Mouse (Mus musculus) forebrain, embryonic 10.5 days (tissue): ENCODE measurements at regions not wholly inside any gene's neighbourhood (a gene's known extent, or its start where the extent isn't known, plus 50 kb on each side); places are given as distances from the start of the nearest gene placed in this dataset. TPM values are rescaled to one million over a fixed set of nuclear protein-coding genes. Genes with fewer than 3 reads are reported as not detected.

Experiments used
- DNase-seq: peaks from one replicate; pipeline ENCODE4 v3.0.0-alpha.2; 2017; ENCODE audit warnings: low spot score; ENCODE audit errors: extremely low spot score
- H3K27ac ChIP-seq: fragments of 300-500 bp; sonication (generic); 2 replicates; pipeline ENCODE4 v1.5.1; 2016; ENCODE audit warnings: mild to moderate bottlenecking
- H3K27me3 ChIP-seq: fragments of 300-500 bp; sonication (generic); 2 replicates; pipeline ENCODE4 v1.6.1; 2016; ENCODE audit warnings: mild to moderate bottlenecking; ENCODE audit not compliant: poor library complexity, severe bottlenecking
- H3K36me3 ChIP-seq: fragments of 300-500 bp; sonication (generic); replicated peaks from 2 replicates; pipeline ENCODE4 v1.6.1; 2016; ENCODE audit warnings: mild to moderate bottlenecking, moderate library complexity
- H3K4me1 ChIP-seq: fragments of 300-500 bp; sonication (generic); 2 replicates; pipeline ENCODE4 v1.6.1; 2016
- H3K4me3 ChIP-seq: fragments of 300-500 bp; sonication (generic); 2 replicates; pipeline ENCODE4 v1.5.1; 2016; ENCODE audit warnings: mild to moderate bottlenecking, moderate library complexity
- H3K9me3 ChIP-seq: fragments of 300-500 bp; sonication (generic); 2 replicates; pipeline ENCODE4 v1.6.1; 2016; ENCODE audit warnings: mild to moderate bottlenecking, moderate library complexity
- WGBS: fragments of 180-500 bp; shearing (Covaris S2); methylation state at CpG from one replicate; pipeline ENCODE4 v1.1.7; 2016; 5-methylcytosine and 5-hydroxymethylcytosine counted together
- microRNA-seq: library from miRNA; unstranded; fragments of <30 nt; microRNA quantifications from one replicate; pipeline ENCODE4, GENCODE M21; 2017

- H3K27me3 ChIP-seq = no peaks in the 10 kb centered on the region
- 89% methylated on average over 6 of the region's 6 CpGs for WGBS
- no peak overlapping the region for H3K27ac ChIP-seq
- no peaks in the 10 kb centered on the region for H3K36me3 ChIP-seq
- no peaks in the 10 kb centered on the region for H3K4me1 ChIP-seq
- H3K9me3 ChIP-seq = no peaks in the 10 kb centered on the region
- DNase-seq = no peak
- H3K4me3 ChIP-seq = no peak overlapping the region
Observed at GRCm38 (mm10) chr7:36582074-36582473, 115.8 kb upstream of the Tshz3 start.

GRCm38 (mm10) chr7:36585014-36585413 is 112.9 kb upstream of the Tshz3 start:
- DNase-seq = no peak
- no peak overlapping the region for H3K27ac ChIP-seq
- no peaks in the 10 kb centered on the region for H3K27me3 ChIP-seq
- no peaks in the 10 kb centered on the region for H3K4me1 ChIP-seq
- no peak overlapping the region for H3K4me3 ChIP-seq
- H3K9me3 ChIP-seq = no peaks in the 10 kb centered on the region
- no peaks in the 10 kb centered on the region for H3K36me3 ChIP-seq
- whole genome bisulfite sequencing = 80% methylated on average over 1 of the region's 1 CpGs

GRCm38 (mm10) chr7:36591496-36591895 is 106.4 kb upstream of the Tshz3 start:
- Histone ChIP-seq H3K4me3 (no peak overlapping the region), H3K36me3 (no peaks in the 10 kb centered on the region), H3K4me1 (no peaks in the 10 kb centered on the region), H3K27me3 (no peaks in the 10 kb centered on the region), H3K9me3 (no peaks in the 10 kb centered on the region), H3K27ac (no peak overlapping the region)
- 93% methylated on average over 1 of the region's 1 CpGs for WGBS
- no peak for DNase-seq

GRCm38 (mm10) chr7:36596630-36597301 is 101.2 kb upstream of the Tshz3 start:
- no peak overlapping the region for H3K27ac ChIP-seq
- H3K27me3 ChIP-seq = no peaks in the 10 kb centered on the region
- H3K4me3 ChIP-seq = no peak overlapping the region
- peaks cover 12% of the 10 kb centered on the region for H3K9me3 ChIP-seq
- 86% methylated on average over 3 of the region's 3 CpGs for WGBS
- H3K4me1 ChIP-seq = no peaks in the 10 kb centered on the region; the same call in 1 of the 2 replicates
- no peak for DNase-seq
- H3K36me3 ChIP-seq = no peaks in the 10 kb centered on the region

GRCm38 (mm10) chr7:36605026-36605698 is 92.8 kb upstream of the Tshz3 start:
- no peaks in the 10 kb centered on the region for H3K9me3 ChIP-seq
- H3K27me3 ChIP-seq = no peaks in the 10 kb centered on the region
- no peak overlapping the region for H3K4me3 ChIP-seq
- H3K36me3 ChIP-seq = no peaks in the 10 kb centered on the region
- H3K27ac ChIP-seq = no peak overlapping the region
- WGBS = 63% methylated on average over 18 of the region's 18 CpGs
- H3K4me1 ChIP-seq = peaks cover 30% of the 10 kb centered on the region
- no peak for DNase-seq

- H3K4me3 ChIP-seq = no peak overlapping the region
- no peaks in the 10 kb centered on the region for H3K36me3 ChIP-seq
- WGBS = 75% methylated on average over 6 of the region's 6 CpGs
- no peaks in the 10 kb centered on the region for H3K4me1 ChIP-seq
- no peak for DNase-seq
- no peaks in the 10 kb centered on the region for H3K27me3 ChIP-seq
- no peak overlapping the region for H3K27ac ChIP-seq
- H3K9me3 ChIP-seq = no peaks in the 10 kb centered on the region
Observed at GRCm38 (mm10) chr7:36620256-36620655, 77.7 kb upstream of the Tshz3 start.

- no peak for DNase-seq
- Histone ChIP-seq H3K4me1 (no peaks in the 10 kb centered on the region), H3K27ac (no peak overlapping the region), H3K27me3 (no peaks in the 10 kb centered on the region), H3K9me3 (no peaks in the 10 kb centered on the region), H3K4me3 (no peak overlapping the region), H3K36me3 (no peaks in the 10 kb centered on the region)
- 77% methylated on average over 3 of the region's 3 CpGs for WGBS
Observed at GRCm38 (mm10) chr7:36644252-36644651, 53.7 kb upstream of the Tshz3 start.

Small RNA genes in the stretch of these regions (microRNA-seq; reads per million reads assigned to microRNA genes)
- gene Gm25247 = not detected
